Mouse (Mus musculus): ENCODE results near the gene Eif2b1. TPM values are rescaled to one million over a fixed set of nuclear protein-coding genes. Genes with fewer than 3 reads are reported as not detected.

Eif2b1 gene
- polyA plus RNA-seq, 1 experiment: 0.57 TPM

DNA sequence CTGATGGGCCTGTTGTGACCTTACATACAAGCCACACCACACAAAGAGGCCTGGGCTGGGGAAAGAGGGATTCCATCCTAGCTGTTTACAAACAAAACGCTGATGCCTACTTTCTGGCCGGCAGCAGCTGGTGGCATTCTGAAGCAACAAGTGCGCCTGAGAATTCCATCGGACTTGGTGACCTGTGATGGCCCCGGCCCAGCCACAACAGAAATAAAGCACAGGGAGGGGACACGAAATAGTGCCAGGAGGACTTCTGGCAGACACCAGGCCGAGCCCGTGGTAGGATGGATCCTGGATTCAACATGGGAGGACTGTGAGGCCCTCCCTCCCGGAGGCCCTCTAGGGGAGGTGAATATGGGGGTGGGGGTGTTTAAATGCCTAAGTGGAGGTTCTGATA, 50.1 kb downstream of the Eif2b1 start:
- Histone ChIP-seq H3K4me1 (ENCODE audit: control insufficient read depth) (peaks cover 16% of the 10 kb centered on the region), H3K4me3 (replicated peaks) (no peak overlapping the region), H3K9me3 (ENCODE audit: control insufficient read depth, low read length) (peaks cover 4% of the 10 kb centered on the region; the same call in 1 of the 2 replicates), H3K36me3 (ENCODE audit: control insufficient read depth) (no peaks in the 10 kb centered on the region), H3K27me3 (ENCODE audit: control insufficient read depth) (peaks cover 55% of the 10 kb centered on the region)
- no peak for TF ChIP-seq TAL1 (IDR thresholded peaks at IDR 0.05; ENCODE audit: low read length)
- TF ChIP-seq GATA1 (IDR thresholded peaks at IDR 0.05; ENCODE audit: low read length): no peak

DNA sequence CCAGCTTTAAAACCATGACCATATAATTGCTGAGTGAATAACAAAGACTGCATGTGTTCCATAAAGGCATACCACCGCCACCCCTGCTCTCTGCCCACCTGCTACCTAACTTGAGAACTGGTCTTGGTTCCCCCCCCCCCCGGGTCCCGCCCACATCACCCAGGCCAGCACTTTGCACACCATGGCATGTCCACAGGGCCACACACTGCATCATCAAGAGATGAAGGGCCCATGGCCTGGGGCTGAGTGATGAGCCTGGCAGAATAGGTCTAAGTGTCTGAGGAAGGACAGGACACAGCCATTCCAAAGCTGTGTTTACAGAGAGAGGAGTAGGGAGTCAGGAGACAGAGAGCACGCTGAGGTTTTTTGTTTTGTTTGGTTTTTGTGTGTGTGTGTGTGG, 50.6 kb downstream of the Eif2b1 start:
- peaks cover 4% of the 10 kb centered on the region; the same call in 1 of the 2 replicates for H3K9me3 ChIP-seq (ENCODE audit: control insufficient read depth, low read length)
- no peak overlapping the region for H3K4me3 ChIP-seq (replicated peaks)
- H3K4me1 ChIP-seq (ENCODE audit: control insufficient read depth): peaks cover 16% of the 10 kb centered on the region
- TF ChIP-seq GATA1 (IDR thresholded peaks at IDR 0.05; ENCODE audit: low read length) (no peak), TAL1 (IDR thresholded peaks at IDR 0.05; ENCODE audit: low read length) (no peak)
- peaks cover 52% of the 10 kb centered on the region for H3K27me3 ChIP-seq (ENCODE audit: control insufficient read depth)
- H3K36me3 ChIP-seq (ENCODE audit: control insufficient read depth): no peaks in the 10 kb centered on the region

DNA sequence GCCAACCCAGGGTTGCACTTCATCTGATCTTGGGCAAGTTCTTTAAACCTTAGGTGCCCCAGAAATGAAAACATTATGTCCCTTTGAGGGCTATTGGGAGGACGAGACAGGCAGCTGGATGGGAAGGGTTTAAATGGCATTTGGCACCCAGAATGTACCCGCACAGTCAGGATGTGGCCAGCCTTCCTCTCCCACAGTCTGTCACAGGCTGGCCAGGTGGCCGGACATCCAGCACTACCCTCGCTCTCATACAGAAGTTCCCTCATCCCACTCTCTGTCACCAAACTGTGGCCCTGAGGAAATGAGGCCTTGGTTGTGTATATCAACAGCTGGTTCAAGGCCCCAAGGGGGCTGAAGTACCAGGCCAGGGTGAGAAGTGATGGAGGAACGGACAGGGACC, 54.0 kb downstream of the Eif2b1 start:
- Histone ChIP-seq H3K9me3 (ENCODE audit: control insufficient read depth, low read length) (no peaks in the 10 kb centered on the region), H3K36me3 (ENCODE audit: control insufficient read depth) (no peaks in the 10 kb centered on the region), H3K4me3 (replicated peaks) (no peak overlapping the region), H3K27me3 (ENCODE audit: control insufficient read depth) (peaks cover 20% of the 10 kb centered on the region), H3K4me1 (ENCODE audit: control insufficient read depth) (no peaks in the 10 kb centered on the region)
- TF ChIP-seq TAL1 (IDR thresholded peaks at IDR 0.05; ENCODE audit: low read length) (no peak), GATA1 (IDR thresholded peaks at IDR 0.05; ENCODE audit: low read length) (no peak)

DNA sequence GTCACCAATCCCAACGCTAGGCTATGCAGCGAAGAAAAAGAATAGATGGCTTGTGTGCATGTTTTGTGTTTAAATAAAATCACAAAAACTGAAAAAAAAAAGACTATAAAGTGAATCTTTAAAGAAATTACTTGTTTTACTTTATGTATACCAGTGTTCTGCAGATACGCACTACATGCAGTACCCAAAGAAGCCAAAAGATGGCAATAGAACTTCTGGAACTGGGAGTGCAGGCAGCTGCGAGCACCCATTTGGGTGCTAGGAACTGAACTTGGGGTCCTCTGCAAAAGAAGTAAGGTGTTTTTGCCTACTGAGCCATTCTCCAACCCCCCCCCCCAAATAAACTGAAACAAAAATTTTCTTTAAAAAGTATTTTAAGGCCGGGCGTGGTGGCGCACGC, 55.9 kb downstream of the Eif2b1 start:
- TF ChIP-seq GATA1 (IDR thresholded peaks at IDR 0.05; ENCODE audit: low read length) (no peak), TAL1 (IDR thresholded peaks at IDR 0.05; ENCODE audit: low read length) (no peak)
- peaks cover under 1% of the 10 kb centered on the region; the same call in 1 of the 2 replicates for H3K27me3 ChIP-seq (ENCODE audit: control insufficient read depth)
- no peak overlapping the region for H3K4me3 ChIP-seq (replicated peaks)
- H3K36me3 ChIP-seq (ENCODE audit: control insufficient read depth): no peaks in the 10 kb centered on the region
- H3K4me1 ChIP-seq (ENCODE audit: control insufficient read depth): no peaks in the 10 kb centered on the region
- H3K9me3 ChIP-seq (ENCODE audit: control insufficient read depth, low read length): no peaks in the 10 kb centered on the region

DNA sequence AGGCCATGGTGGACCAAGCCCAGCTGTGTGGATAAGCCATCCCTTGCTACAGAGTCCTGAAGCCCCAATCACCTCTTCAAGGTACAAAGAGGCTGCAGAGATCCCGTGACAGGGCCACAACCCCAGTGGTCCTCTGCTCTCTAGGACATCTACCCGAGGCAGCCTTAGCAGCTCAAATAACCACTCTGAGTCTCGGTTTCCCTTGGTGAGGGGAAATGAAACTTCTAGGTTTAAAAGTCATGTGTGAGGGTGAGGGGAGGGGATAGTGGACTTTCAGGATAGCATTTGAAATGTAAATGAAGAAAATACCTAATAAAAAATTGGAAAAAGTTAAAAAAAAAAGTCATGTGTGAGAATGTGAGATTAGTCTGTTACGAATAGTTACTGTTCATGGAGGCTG, 57.3 kb downstream of the Eif2b1 start:
- Histone ChIP-seq H3K4me3 (replicated peaks) (no peak overlapping the region), H3K9me3 (ENCODE audit: control insufficient read depth, low read length) (peaks cover 2% of the 10 kb centered on the region; the same call in 1 of the 2 replicates), H3K27me3 (ENCODE audit: control insufficient read depth) (no peaks in the 10 kb centered on the region), H3K36me3 (ENCODE audit: control insufficient read depth) (no peaks in the 10 kb centered on the region), H3K4me1 (ENCODE audit: control insufficient read depth) (no peaks in the 10 kb centered on the region)
- TF ChIP-seq GATA1 (IDR thresholded peaks at IDR 0.05; ENCODE audit: low read length): no peak
- no peak for TF ChIP-seq TAL1 (IDR thresholded peaks at IDR 0.05; ENCODE audit: low read length)

Other genes starting within 250 kb of the Eif2b1 start
- gene Cdk2ap1, start 216.0 kb downstream of the Eif2b1 start, polyA plus RNA-seq (2012): 16.1 and 20.1 TPM in 2 replicates
- gene Sbno1, start 153.1 kb downstream of the Eif2b1 start, polyA plus RNA-seq (2012): 0.28 and 0.32 TPM in 2 replicates
- gene Kmt5a, start 139.2 kb downstream of the Eif2b1 start, polyA plus RNA-seq (2012): 34.4 and 36.1 TPM in 2 replicates
- 0.32 and 0.34 TPM in 2 replicates for gene Rilpl2, start 100.8 kb downstream of the Eif2b1 start, polyA plus RNA-seq (2012)
- 2.7 and 3.2 TPM in 2 replicates for gene Snrnp35, start 96.0 kb downstream of the Eif2b1 start, polyA plus RNA-seq (2012)
- 0.02 and 0.06 TPM in 2 replicates for gene Rilpl1, start 47.7 kb downstream of the Eif2b1 start, polyA plus RNA-seq (2012)
- 11.7 and 17.6 TPM in 2 replicates for gene Tmed2, start 38.4 kb downstream of the Eif2b1 start, polyA plus RNA-seq (2012)
- 0.84 and 0.94 TPM in 2 replicates for gene Ddx55, start 26.3 kb downstream of the Eif2b1 start, polyA plus RNA-seq (2012)
- 0.27 and 0.28 TPM in 2 replicates for gene Gtf2h3, start within 50 bp of the Eif2b1 start, polyA plus RNA-seq (2012)
- gene Atp6v0a2, start 49.4 kb upstream of the Eif2b1 start, polyA plus RNA-seq (2012): 0.63 and 0.65 TPM in 2 replicates
- gene Dnah10, start 146.0 kb upstream of the Eif2b1 start, polyA plus RNA-seq (2012): 0.04 and 0.09 TPM in 2 replicates

Measured in erythroblast, embryonic 14.5 days (primary cell).